Mouse (Mus musculus) midbrain, embryonic 11.5 days (tissue): ENCODE data around the gene Cuta. TPM values are rescaled to one million over a fixed set of nuclear protein-coding genes. Genes with fewer than 3 reads are reported as not detected.

Experiments used
- ATAC-seq: fragments of 200-750 bp; cut with Nextera tagmentation; 2 replicates; pipeline ENCODE4 v1.8.0; 2017; ENCODE audit warnings: moderate TSS enrichment, moderate library complexity; ENCODE audit not compliant: low FRiP score
- DNase-seq: peaks from one replicate; pipeline ENCODE4 v3.0.0; 2015; ENCODE audit warnings: low spot score; ENCODE audit errors: missing footprints
- H3K27ac ChIP-seq: fragments of 300-500 bp; sonication (generic); 2 replicates; pipeline ENCODE4 v1.5.1; 2014; ENCODE audit warnings: low read depth, low read length
- H3K27me3 ChIP-seq: fragments of 300-500 bp; sonication (generic); 2 replicates; pipeline ENCODE4 v1.6.1; 2014; ENCODE audit warnings: mild to moderate bottlenecking, low read length, moderate library complexity, mixed read lengths; ENCODE audit not compliant: control insufficient read depth, insufficient read depth
- H3K36me3 ChIP-seq: fragments of 300-500 bp; sonication (generic); 2 replicates; pipeline ENCODE4 v1.6.1; 2014; ENCODE audit warnings: mild to moderate bottlenecking, low read length, moderate library complexity, mixed read lengths; ENCODE audit not compliant: control insufficient read depth, insufficient read depth
- H3K4me1 ChIP-seq: fragments of 300-500 bp; sonication (generic); 2 replicates; pipeline ENCODE4 v1.6.1; 2014; ENCODE audit warnings: low read length; ENCODE audit not compliant: control insufficient read depth, insufficient read depth
- H3K4me2 ChIP-seq: fragments of 300-500 bp; sonication (generic); 2 replicates; pipeline ENCODE4 v1.6.1; 2014; ENCODE audit warnings: mild to moderate bottlenecking, moderate library complexity
- H3K4me3 ChIP-seq: fragments of 300-500 bp; sonication (generic); 2 replicates; pipeline ENCODE4 v1.5.1; 2014; ENCODE audit warnings: low read depth, low read length
- H3K9ac ChIP-seq: fragments of 300-500 bp; sonication (generic); 2 replicates; pipeline ENCODE4 v1.6.1; 2014; ENCODE audit warnings: low read length
- H3K9me3 ChIP-seq: fragments of 300-500 bp; sonication (generic); 2 replicates; pipeline ENCODE4 v1.6.1; 2016; ENCODE audit warnings: low read length; ENCODE audit not compliant: control insufficient read depth
- WGBS: fragments of 180-500 bp; shearing (Covaris S2); extraction: QIAGEN DNeasy Blood & Tissue Kit; methylation state at CpG from one replicate; pipeline ENCODE4 v1.1.7; 2014; 5-methylcytosine and 5-hydroxymethylcytosine counted together
- microRNA-seq: library from miRNA; unstranded; fragments of <30 nt; microRNA quantifications from one replicate; pipeline ENCODE4, GENCODE M21; 2017
- polyA plus RNA-seq: library from polyadenylated mRNA; unstranded; fragments of >200 nt; fragmentation: Nextera tagmentation; extraction: Ambion mirVana; gene quantifications from 2 replicates; pipeline ENCODE4 v1.2.1, GENCODE M21; 2014

Gene Cuta
- polyA plus RNA-seq, 1 experiment from 2014 or later = 157 TPM

- H3K27ac ChIP-seq = no peak overlapping the region
- H3K9ac ChIP-seq = no peak overlapping the region
- H3K9me3 ChIP-seq = no peaks in the 10 kb centered on the region
- ATAC-seq = no peak
- 38% methylated on average over 3 of the region's 3 CpGs for WGBS
- no peak overlapping the region for H3K4me2 ChIP-seq
- H3K36me3 ChIP-seq = no peaks in the 10 kb centered on the region
- H3K27me3 ChIP-seq = peaks cover 2% of the 10 kb centered on the region; the same call in 1 of the 2 replicates
- H3K4me1 ChIP-seq = 0 out of 2 replicates have a peak, but pooled peaks cover 2% of the 10 kb centered on the region
- no peak overlapping the region for H3K4me3 ChIP-seq
- no peak for DNase-seq
Measured at GRCm38 (mm10) chr17:26887926-26888325, 51.4 kb downstream of the Cuta start.

- 10% methylated on average over 30 of the region's 30 CpGs for WGBS
- no peaks in the 10 kb centered on the region for H3K9me3 ChIP-seq
- peak overlapping the region; percentile 23 for H3K4me3 ChIP-seq
- H3K4me2 ChIP-seq = peak overlapping the region; percentile 44
- no peaks in the 10 kb centered on the region; the same call in 1 of the 2 replicates for H3K36me3 ChIP-seq
- peaks cover 2% of the 10 kb centered on the region; the same call in 1 of the 2 replicates for H3K27me3 ChIP-seq
- ATAC-seq (peak; percentile 78), DNase-seq (peak; percentile 99)
- no peak overlapping the region for H3K9ac ChIP-seq
- no peak overlapping the region for H3K27ac ChIP-seq
- no peaks in the 10 kb centered on the region for H3K4me1 ChIP-seq
Measured at GRCm38 (mm10) chr17:26886047-26886749, 53.2 kb downstream of the Cuta start.

- Histone ChIP-seq H3K27ac (no peak overlapping the region), H3K4me3 (no peak overlapping the region), H3K36me3 (no peaks in the 10 kb centered on the region; the same call in 1 of the 2 replicates), H3K4me2 (peak overlapping the region; percentile 44), H3K27me3 (peaks cover 2% of the 10 kb centered on the region; the same call in 1 of the 2 replicates), H3K9me3 (no peaks in the 10 kb centered on the region), H3K4me1 (no peaks in the 10 kb centered on the region), H3K9ac (no peak overlapping the region)
- DNase-seq (peak; percentile 97), ATAC-seq (peak; percentile 58)
- WGBS = 25% methylated on average over 25 of the region's 25 CpGs
Measured at GRCm38 (mm10) chr17:26884995-26885926, 54.1 kb downstream of the Cuta start.

Small RNAs within 50 kb of the gene (microRNA-seq; reads per million reads assigned to microRNA genes)
- gene Gm27775 (not detected), gene Mir3083 (not detected), gene Mir6968 (1.7 reads per million)

Other genes starting within 250 kb of the Cuta start
- gene Crebrf, start 223.9 kb downstream of the Cuta start, polyA plus RNA-seq = 4.0 and 5.5 TPM in 2 replicates
- gene Bnip1, start 158.5 kb downstream of the Cuta start, polyA plus RNA-seq = 52.9 and 54.1 TPM in 2 replicates
- gene Nkx2-5, start 94.6 kb downstream of the Cuta start, polyA plus RNA-seq = not detected in 2 replicates
- gene Kifc5b, start 22.5 kb downstream of the Cuta start, polyA plus RNA-seq = 3.8 and 6.4 TPM in 2 replicates
- 3.6 and 3.7 TPM in 2 replicates for gene Phf1, start 6.5 kb downstream of the Cuta start, polyA plus RNA-seq
- gene Syngap1, start 1.7 kb upstream of the Cuta start, polyA plus RNA-seq = 1.8 and 2.3 TPM in 2 replicates
- gene Zbtb9, start 33.6 kb upstream of the Cuta start, polyA plus RNA-seq = 13.4 and 13.6 TPM in 2 replicates
- gene Bak1, start 89.4 kb upstream of the Cuta start, polyA plus RNA-seq = 8.0 and 8.9 TPM in 2 replicates
- gene Itpr3, start 117.7 kb upstream of the Cuta start, polyA plus RNA-seq = 0.59 and 0.72 TPM in 2 replicates
- gene Uqcc2, start 194.3 kb upstream of the Cuta start, polyA plus RNA-seq = 316 and 332 TPM in 2 replicates
- gene Ip6k3, start 228.2 kb upstream of the Cuta start, polyA plus RNA-seq = 0.07 and 0.48 TPM in 2 replicates